Mouse (Mus musculus) forebrain, embryonic 12.5 days (tissue): ENCODE measurements around the gene 5031439G07Rik. TPM values are rescaled to one million over a fixed set of nuclear protein-coding genes. Genes with fewer than 3 reads are reported as not detected.
"Not testable (repeated sequence)": the region's sequence is repeated elsewhere in the genome, so short reads cannot be mapped to it uniquely, and the experiment has no call there.

Experiments
- ATAC-seq: fragments of 200-750 bp; cut with Nextera tagmentation; 2 replicates; pipeline ENCODE4 v1.8.0; 2017; ENCODE audit warnings: moderate TSS enrichment; ENCODE audit not compliant: low FRiP score
- H3K27ac ChIP-seq: fragments of 300-500 bp; sonication (generic); 2 replicates; pipeline ENCODE4 v1.5.1; 2016; ENCODE audit warnings: mild to moderate bottlenecking
- H3K27me3 ChIP-seq: fragments of 300-500 bp; sonication (generic); 2 replicates; pipeline ENCODE4 v1.6.1; 2016; ENCODE audit warnings: mild to moderate bottlenecking
- H3K36me3 ChIP-seq: fragments of 300-500 bp; sonication (generic); replicated peaks from 2 replicates; pipeline ENCODE4 v1.6.1; 2016; ENCODE audit warnings: mild to moderate bottlenecking
- H3K4me1 ChIP-seq: fragments of 300-500 bp; sonication (generic); 2 replicates; pipeline ENCODE4 v1.6.1; 2016
- H3K4me2 ChIP-seq: fragments of 300-500 bp; sonication (generic); 2 replicates; pipeline ENCODE4 v1.6.1; 2016; ENCODE audit warnings: mild to moderate bottlenecking, moderate library complexity
- H3K4me3 ChIP-seq: fragments of 300-500 bp; sonication (generic); replicated peaks from 2 replicates; pipeline ENCODE4 v1.5.1; 2016; ENCODE audit warnings: mild to moderate bottlenecking
- H3K9ac ChIP-seq: fragments of 300-500 bp; sonication (generic); 2 replicates; pipeline ENCODE4 v1.6.1; 2016; ENCODE audit warnings: mild to moderate bottlenecking
- H3K9me3 ChIP-seq: fragments of 300-500 bp; sonication (generic); 2 replicates; pipeline ENCODE4 v1.6.1; 2016
- WGBS: fragments of 180-500 bp; shearing (Covaris S2); methylation state at CpG from one replicate; pipeline ENCODE4 v1.1.7; 2016; 5-methylcytosine and 5-hydroxymethylcytosine counted together
- polyA plus RNA-seq: library from polyadenylated mRNA; unstranded; fragments of >200 nt; fragmentation: Nextera tagmentation; extraction: Ambion mirVana; gene quantifications from 2 replicates; pipeline ENCODE4 v1.2.1, GENCODE M21; 2016

The 5031439G07Rik gene
- 14.2 and 14.5 TPM in 2 replicates for polyA plus RNA-seq

- peak; percentile 90 for ATAC-seq
- peak within 1 kb of the TSS; percentile 86 for H3K4me3 ChIP-seq
- peak within 1 kb of the TSS; percentile 70 for H3K4me2 ChIP-seq
- H3K4me1 ChIP-seq, result peaks cover 36% of the 10 kb centered on the region
- H3K9me3 ChIP-seq, result no peaks in the 10 kb centered on the region
- peaks cover 8% of the 10 kb centered on the region; the same call in 1 of the 2 replicates for H3K27me3 ChIP-seq
- no peaks in the 10 kb centered on the region for H3K36me3 ChIP-seq
- H3K9ac ChIP-seq, result peak within 1 kb of the TSS; percentile 92
- peak within 1 kb of the TSS; percentile 70 for H3K27ac ChIP-seq
- 3% methylated on average over 33 of the region's 59 CpGs for WGBS
Measured at GRCm38 (mm10) chr15:84987874-84988825, at the start of gene 5031439G07Rik. Gene 5031439G07Rik, minus strand, starts transcription at chr15:84988551.

GRCm38 (mm10) chr15:85037343-85037690 is 49.0 kb upstream of the 5031439G07Rik start:
- H3K27ac ChIP-seq, result no peak overlapping the region
- H3K9me3 ChIP-seq, result no peaks in the 10 kb centered on the region
- H3K27me3 ChIP-seq, result peaks cover 44% of the 10 kb centered on the region
- H3K9ac ChIP-seq, result peak overlapping the region; percentile 81
- H3K4me1 ChIP-seq, result peaks cover 26% of the 10 kb centered on the region
- H3K4me3 ChIP-seq, result peak overlapping the region; percentile 64
- peak; percentile 10; the same call in 1 of the 2 replicates for ATAC-seq
- H3K36me3 ChIP-seq, result no peaks in the 10 kb centered on the region
- 6% methylated on average over 8 of the region's 8 CpGs for WGBS
- H3K4me2 ChIP-seq, result peak overlapping the region; percentile 69

- no peaks in the 10 kb centered on the region for H3K9me3 ChIP-seq
- peak overlapping the region; percentile 25; the same call in 1 of the 2 replicates for H3K27ac ChIP-seq
- WGBS, result under 1% methylated on average over 70 of the region's 75 CpGs
- peaks cover 21% of the 10 kb centered on the region for H3K4me1 ChIP-seq
- peak overlapping the region; percentile 64 for H3K4me3 ChIP-seq
- ATAC-seq, result peak; percentile 96
- H3K4me2 ChIP-seq, result peak overlapping the region; percentile 69
- H3K27me3 ChIP-seq, result peaks cover 44% of the 10 kb centered on the region
- H3K36me3 ChIP-seq, result no peaks in the 10 kb centered on the region
- H3K9ac ChIP-seq, result peak overlapping the region; percentile 81
Measured at GRCm38 (mm10) chr15:85036566-85037342, 48.4 kb upstream of the 5031439G07Rik start.

GRCm38 (mm10) chr15:85033916-85034315 is 45.6 kb upstream of the 5031439G07Rik start:
- Histone ChIP-seq H3K27me3 (peaks cover 29% of the 10 kb centered on the region), H3K4me1 (peaks cover 16% of the 10 kb centered on the region)
- ATAC-seq, H3K36me3 ChIP-seq, H3K9ac ChIP-seq, H3K4me2 ChIP-seq, H3K27ac ChIP-seq, H3K4me3 ChIP-seq, H3K9me3 ChIP-seq: not testable (repeated sequence)
- 63% methylated on average over 7 of the region's 7 CpGs for WGBS

- no peak for ATAC-seq
- WGBS, result 88% methylated on average over 3 of the region's 3 CpGs
- H3K4me3 ChIP-seq, result no peak overlapping the region
- peaks cover 6% of the 10 kb centered on the region for H3K4me1 ChIP-seq
- no peak overlapping the region for H3K4me2 ChIP-seq
- H3K36me3 ChIP-seq, result no peaks in the 10 kb centered on the region
- H3K9ac ChIP-seq, result no peak overlapping the region
- no peak overlapping the region for H3K27ac ChIP-seq
- H3K27me3 ChIP-seq, result peaks cover 19% of the 10 kb centered on the region
- H3K9me3 ChIP-seq, result no peaks in the 10 kb centered on the region
Measured at GRCm38 (mm10) chr15:85031866-85032265, 43.5 kb upstream of the 5031439G07Rik start.

- H3K27me3 ChIP-seq, result peaks cover 11% of the 10 kb centered on the region
- not testable (repeated sequence) for H3K4me1 ChIP-seq, ATAC-seq, H3K36me3 ChIP-seq, H3K9ac ChIP-seq, H3K27ac ChIP-seq, H3K4me3 ChIP-seq, H3K9me3 ChIP-seq, H3K4me2 ChIP-seq
- WGBS, result 86% methylated on average over 1 of the region's 1 CpGs
Measured at GRCm38 (mm10) chr15:85030643-85031042, 42.3 kb upstream of the 5031439G07Rik start.

- not testable (repeated sequence) for H3K27me3 ChIP-seq, H3K9ac ChIP-seq, H3K4me3 ChIP-seq, H3K36me3 ChIP-seq, H3K4me2 ChIP-seq, H3K9me3 ChIP-seq, H3K4me1 ChIP-seq, H3K27ac ChIP-seq, ATAC-seq
- 64% methylated on average over 1 of the region's 1 CpGs for WGBS
Measured at GRCm38 (mm10) chr15:85028648-85029047, 40.3 kb upstream of the 5031439G07Rik start, which contains the start of gene Fam118a. Gene Fam118a, plus strand, starts transcription at chr15:85028948.

DNA sequence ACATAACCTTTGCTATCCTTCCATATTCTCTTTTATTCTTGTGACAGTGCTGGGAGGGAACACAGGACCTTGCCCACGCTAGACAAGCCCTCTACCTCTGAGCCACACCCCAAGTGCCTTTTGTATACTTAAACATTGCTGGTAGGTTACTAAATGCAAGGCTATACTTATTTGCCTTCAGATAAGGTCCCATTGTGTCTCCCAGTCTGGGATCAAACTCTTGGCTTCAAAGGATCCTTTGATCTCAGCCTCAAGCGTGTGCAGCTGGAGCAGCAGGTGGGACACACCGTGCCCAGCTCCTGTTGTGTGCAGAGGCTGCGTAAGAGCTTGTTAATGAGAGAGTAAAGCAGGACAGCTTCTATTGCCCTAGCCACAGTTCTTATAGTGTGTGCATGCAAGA is 39.4 kb upstream of the 5031439G07Rik start:
- no peak overlapping the region for H3K27ac ChIP-seq
- H3K4me1 ChIP-seq, result no peaks in the 10 kb centered on the region
- no peak for ATAC-seq
- no peak overlapping the region for H3K4me3 ChIP-seq
- WGBS, result 42% methylated on average over 4 of the region's 4 CpGs
- H3K9me3 ChIP-seq, result no peaks in the 10 kb centered on the region
- no peaks in the 10 kb centered on the region for H3K27me3 ChIP-seq
- H3K9ac ChIP-seq, result no peak overlapping the region
- no peaks in the 10 kb centered on the region for H3K36me3 ChIP-seq
- H3K4me2 ChIP-seq, result no peak overlapping the region

GRCm38 (mm10) chr15:85026197-85026596 is 37.8 kb upstream of the 5031439G07Rik start:
- Histone ChIP-seq H3K27me3 (no peaks in the 10 kb centered on the region), H3K36me3 (no peaks in the 10 kb centered on the region), H3K4me2 (no peak overlapping the region), H3K4me3 (no peak overlapping the region), H3K27ac (no peak overlapping the region), H3K9ac (no peak overlapping the region), H3K9me3 (no peaks in the 10 kb centered on the region), H3K4me1 (no peaks in the 10 kb centered on the region)
- WGBS, result 82% methylated on average over 4 of the region's 4 CpGs
- ATAC-seq, result no peak

DNA sequence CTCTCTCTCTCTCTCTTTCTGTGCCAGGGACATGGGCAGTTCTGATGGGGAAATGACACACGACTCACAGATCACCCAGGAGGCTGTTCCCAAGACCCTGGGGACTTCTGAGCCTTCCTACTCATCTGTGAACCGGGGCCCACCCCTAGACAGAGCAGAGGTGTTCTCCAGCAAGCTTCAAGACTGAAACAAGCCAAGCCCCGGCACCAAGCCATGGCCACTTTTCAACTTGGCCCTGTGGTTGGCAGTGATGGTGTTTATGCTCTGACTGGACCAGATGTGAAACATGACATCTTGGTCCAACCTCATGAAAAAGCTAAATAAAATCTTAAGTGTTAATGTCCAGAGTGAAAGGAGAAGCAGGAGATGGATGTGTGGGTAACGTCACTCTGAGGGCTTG is 33.9 kb upstream of the 5031439G07Rik start:
- H3K27ac ChIP-seq, result no peak overlapping the region
- 60% methylated on average over 4 of the region's 4 CpGs for WGBS
- H3K4me2 ChIP-seq, result no peak overlapping the region
- H3K9me3 ChIP-seq, result no peaks in the 10 kb centered on the region
- H3K4me3 ChIP-seq, result no peak overlapping the region
- H3K36me3 ChIP-seq, result no peaks in the 10 kb centered on the region
- no peak for ATAC-seq
- peaks cover 5% of the 10 kb centered on the region; the same call in 1 of the 2 replicates for H3K4me1 ChIP-seq
- peaks cover 9% of the 10 kb centered on the region for H3K27me3 ChIP-seq
- no peak overlapping the region for H3K9ac ChIP-seq

GRCm38 (mm10) chr15:85016951-85017664 is 28.8 kb upstream of the 5031439G07Rik start, which contains the start of gene Upk3a:
Gene Upk3a, plus strand, starts transcription at chr15:85017141.
- 5% methylated on average over 21 of the region's 21 CpGs for WGBS
- Histone ChIP-seq H3K4me3 (no peak within 1 kb of the TSS), H3K4me2 (peak within 1 kb of the TSS; percentile 39), H3K27ac (no peak within 1 kb of the TSS), H3K9ac (no peak within 1 kb of the TSS), H3K27me3 (peaks cover 22% of the 10 kb centered on the region), H3K4me1 (peaks cover 14% of the 10 kb centered on the region), H3K9me3 (no peaks in the 10 kb centered on the region), H3K36me3 (no peaks in the 10 kb centered on the region)
- ATAC-seq, result peak; percentile 20; the same call in 1 of the 2 replicates
